Mouse (Mus musculus) brain, embryonic 14.5 days (tissue): ENCODE measurements at regions not wholly inside any gene's neighbourhood (a gene's known extent, or its start where the extent isn't known, plus 50 kb on each side); places are given as distances from the start of the nearest gene placed in this dataset.

ENCODE experiments used
- CTCF ChIP-seq: fragments of 200-500 bp; IDR thresholded peaks from 2 replicates; pipeline ENCODE4 v1.5.1; 2012; ENCODE audit warnings: inconsistent platforms, mild to moderate bottlenecking, moderate library complexity, borderline replicate concordance; ENCODE audit not compliant: insufficient read depth, insufficient read length; ENCODE audit errors: extremely low read depth
- POLR2A ChIP-seq: fragments of 200-500 bp; IDR thresholded peaks from 2 replicates; pipeline ENCODE4 v1.6.1; 2012; ENCODE audit warnings: mild to moderate bottlenecking, inconsistent platforms, borderline replicate concordance; ENCODE audit not compliant: poor library complexity, insufficient read depth, insufficient read length, severe bottlenecking; ENCODE audit errors: extremely low read depth

- TF ChIP-seq CTCF (no peak), POLR2A (no peak)
Measured at GRCm38 (mm10) chr10:55148190-55148589, 958.5 kb upstream of the Msl3l2 start.
